Mouse (Mus musculus): ENCODE measurements at regions not wholly inside any gene's neighbourhood (a gene's known extent, or its start where the extent isn't known, plus 50 kb on each side); places are given as distances from the start of the nearest gene placed in this dataset.

DNA sequence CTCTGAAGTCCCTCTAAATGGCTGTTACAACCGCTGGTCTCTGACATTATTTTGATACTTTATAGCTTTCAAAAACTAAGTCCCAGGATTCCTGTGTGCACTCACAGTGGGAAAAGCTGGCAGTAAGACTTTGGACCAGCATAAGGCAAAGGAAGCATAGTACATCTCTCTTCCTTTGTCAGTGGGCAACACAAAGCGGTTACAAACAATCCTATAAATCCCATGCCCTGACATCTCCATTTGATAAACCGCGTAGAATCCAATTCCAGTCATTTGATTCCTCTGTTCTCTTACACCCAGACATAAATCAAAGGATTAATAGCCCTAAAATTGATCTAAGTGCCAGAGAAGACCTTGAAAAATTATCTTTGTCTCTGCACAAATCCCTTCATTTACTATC is 240.7 kb upstream of the Actbl2 start:
- TF ChIP-seq POLR2A (IDR thresholded peaks at IDR 0.05; ENCODE audit: low read depth, low read length) = no peak
- no peak for TF ChIP-seq CTCF (conservative IDR thresholded peaks at IDR 0.05; ENCODE audit: insufficient read depth, insufficient read length, low read depth, low read length)

All from kidney, adult 2 months (tissue).